Comparison of ENCODE assay signal across 23 mouse cellular contexts in the genomic region with DNA sequence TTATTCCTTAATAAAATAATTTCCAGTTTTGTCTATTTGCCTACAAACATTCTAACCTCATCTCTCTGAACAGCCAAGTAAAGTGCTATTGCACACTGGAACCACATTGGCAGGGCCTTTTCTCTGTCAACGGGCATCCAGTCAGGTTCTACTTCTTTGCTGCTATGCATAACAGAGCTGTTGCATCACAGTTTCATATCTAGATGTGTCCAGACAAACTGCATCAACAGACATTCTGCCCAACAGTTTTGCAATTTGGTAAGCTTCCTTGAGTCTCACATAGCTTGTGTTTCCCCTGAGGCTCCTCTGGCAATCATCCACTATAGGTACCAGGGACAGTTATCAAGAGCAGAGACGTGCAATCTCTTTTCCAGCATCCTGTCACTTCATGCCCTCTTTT.
A peak's percentile ranks its signal among the peaks of the same experiment; 100 is the strongest.
DNase-seq lines count a peak whose midpoint lies in the region; ATAC-seq and TF ChIP-seq lines count a peak whose summit lies in the region.
"Had no signal": no experiment of that assay in that cellular context is flagged by ENCODE, and none has a peak within 500 bp of the region (broad histone marks: within the 10 kb centered on the region; RNA-seq: fewer than 3 reads in every experiment).

No protein-coding gene starts in this region.

- WGBS in liver, embryonic 12.5 days (ENCODE audit: insufficient replicate concordance), result 47% methylated on average over 2 of the region's 2 CpGs

- H3K4me1 ChIP-seq in testis, adult 2 months (ENCODE audit: control insufficient read depth, insufficient read depth, low read length), result no peaks in the 10 kb centered on the region; the same call in 1 of the 2 replicates
- no peaks in the 10 kb centered on the region for H3K4me1 ChIP-seq in liver, embryonic 12.5 days

- peak; percentile 77 for ATAC-seq in granulocyte monocyte progenitor cell, adult 5-6 weeks (replicated peaks; ENCODE audit: poor library complexity, severe bottlenecking)
- peak; percentile 80 for ATAC-seq in megakaryocyte progenitor cell, adult 5-6 weeks (replicated peaks; ENCODE audit: poor library complexity)
- no peak for ATAC-seq in liver, embryonic 12.5 days
- ATAC-seq: activated CD4-positive, CD25-positive, alpha-beta regulatory T cell, adult 4 months; CD4-positive, CD25-positive, alpha-beta regulatory T cell, adult 4 months; Patski had no signal

- no peak overlapping the region for H3K9ac ChIP-seq in liver, embryonic 12.5 days

- H3K27ac ChIP-seq in testis, adult 2 months (ENCODE audit: control insufficient read depth, insufficient read depth, low read depth, low read length), result peak overlapping the region; percentile 5; the same call in 1 of the 2 replicates
- no peak overlapping the region for H3K27ac ChIP-seq in liver, embryonic 12.5 days

- TF ChIP-seq POLR2A in testis, adult 2 months (IDR thresholded peaks at IDR 0.05; ENCODE audit: control insufficient read depth, low read depth, low read length), result no peak

- no peak for DNase-seq in testis, postnatal 10 days (ENCODE audit: low spot score)
- peak; percentile 66 for DNase-seq in 416B (ENCODE audit: low read depth)
- no peak for DNase-seq in layer of hippocampus, postnatal 36 days
- DNase-seq in right cerebral cortex, postnatal 4 days, result no peak
- DNase-seq: adrenal gland, adult 2 months; adrenal gland, adult 8-10 months; adrenal gland, postnatal 10 days; adrenal gland, postnatal 14 days; adrenal gland, postnatal 25 days; adrenal gland, postnatal 36 days; B cell, adult 2 months; cerebellum, adult 11 months; cerebellum, adult 11-12 months; cerebellum, adult 18-20 months had no signal

- H3K4me2 ChIP-seq in liver, embryonic 12.5 days, result no peak overlapping the region

- TF ChIP-seq CTCF in testis, adult 2 months (IDR thresholded peaks at IDR 0.05; ENCODE audit: control insufficient read depth, insufficient read depth, insufficient replicate concordance, low read depth, low read length), result no peak

- H3K9me3 ChIP-seq in liver, embryonic 12.5 days (replicated peaks), result no peaks in the 10 kb centered on the region
- H3K9me3 ChIP-seq: G1E had no signal

- H3K36me3 ChIP-seq in testis, adult 2 months (ENCODE audit: control insufficient read depth, insufficient read depth, low read length), result no peaks in the 10 kb centered on the region
- H3K36me3 ChIP-seq in liver, embryonic 12.5 days, result no peaks in the 10 kb centered on the region
- H3K36me3 ChIP-seq: G1E had no signal

- H3K27me3 ChIP-seq in testis, adult 2 months (ENCODE audit: control insufficient read depth, insufficient read depth, low read length), result no peaks in the 10 kb centered on the region
- no peaks in the 10 kb centered on the region for H3K27me3 ChIP-seq in liver, embryonic 12.5 days (replicated peaks)
- H3K27me3 ChIP-seq: CH12.LX, Patski had no signal

- no peak overlapping the region for H3K4me3 ChIP-seq in testis, adult 2 months (ENCODE audit: control insufficient read depth, low read depth, low read length)
- H3K4me3 ChIP-seq in liver, embryonic 12.5 days, result no peak overlapping the region
